Mouse (Mus musculus) embryonic facial prominence, embryonic 13.5 days (tissue): ENCODE results near the gene Xylt1. TPM values are rescaled to one million over a fixed set of nuclear protein-coding genes. Genes with fewer than 3 reads are reported as not detected.
A peak's percentile ranks its signal among the peaks of the same experiment; 100 is the strongest.

Experiments used
- ATAC-seq: fragments of 200-750 bp; cut with Nextera tagmentation; 2 replicates; pipeline ENCODE4 v1.8.0; 2017; ENCODE audit warnings: low read depth; ENCODE audit not compliant: insufficient number of reproducible peaks, insufficient read depth, low FRiP score, low TSS enrichment
- H3K27ac ChIP-seq: fragments of 300-500 bp; sonication (generic); 2 replicates; pipeline ENCODE4 v1.5.1; 2015; ENCODE audit warnings: moderate library complexity, mild to moderate bottlenecking, inconsistent platforms
- H3K27me3 ChIP-seq: fragments of 300-500 bp; sonication (generic); 2 replicates; pipeline ENCODE4 v1.6.1; 2015; ENCODE audit warnings: mild to moderate bottlenecking, inconsistent platforms
- H3K36me3 ChIP-seq: fragments of 300-500 bp; sonication (generic); 2 replicates; pipeline ENCODE4 v1.6.1; 2015; ENCODE audit warnings: mild to moderate bottlenecking, inconsistent platforms
- H3K4me1 ChIP-seq: fragments of 300-500 bp; sonication (generic); 2 replicates; pipeline ENCODE4 v1.6.1; 2015; ENCODE audit warnings: inconsistent platforms
- H3K4me2 ChIP-seq: fragments of 300-500 bp; sonication (generic); 2 replicates; pipeline ENCODE4 v1.6.1; 2015; ENCODE audit warnings: moderate library complexity, mild to moderate bottlenecking, inconsistent platforms
- H3K4me3 ChIP-seq: fragments of 300-500 bp; sonication (generic); 2 replicates; pipeline ENCODE4 v1.5.1; 2015; ENCODE audit warnings: mild to moderate bottlenecking, inconsistent platforms
- H3K9ac ChIP-seq: fragments of 300-500 bp; sonication (generic); 2 replicates; pipeline ENCODE4 v1.6.1; 2015; ENCODE audit warnings: mild to moderate bottlenecking, inconsistent platforms
- H3K9me3 ChIP-seq: fragments of 300-500 bp; sonication (generic); 2 replicates; pipeline ENCODE4 v1.6.1; 2016; ENCODE audit warnings: inconsistent platforms
- WGBS: fragments of 180-500 bp; shearing (Covaris S2); methylation state at CpG from one replicate; pipeline ENCODE4 v1.1.7; 2015; ENCODE audit warnings: mixed read lengths; 5-methylcytosine and 5-hydroxymethylcytosine counted together
- polyA plus RNA-seq: library from polyadenylated mRNA; unstranded; fragments of >200 nt; fragmentation: Nextera tagmentation; extraction: Ambion mirVana; gene quantifications from 2 replicates; pipeline ENCODE4 v1.2.1, GENCODE M21; 2015

Xylt1 gene
- polyA plus RNA-seq, 1 experiment from 2014 or later, result 2.5 TPM

GRCm38 (mm10) chr7:117470243-117470802, 89.5 kb downstream of the Xylt1 start:
- H3K27ac ChIP-seq, result no peak overlapping the region
- H3K9ac ChIP-seq, result no peak overlapping the region
- no peak for ATAC-seq
- H3K4me2 ChIP-seq, result no peak overlapping the region
- H3K4me3 ChIP-seq, result no peak overlapping the region
- H3K4me1 ChIP-seq, result peaks cover 23% of the 10 kb centered on the region
- no peaks in the 10 kb centered on the region for H3K27me3 ChIP-seq
- H3K9me3 ChIP-seq, result no peaks in the 10 kb centered on the region
- H3K36me3 ChIP-seq, result no peaks in the 10 kb centered on the region
- 62% methylated on average over 3 of the region's 3 CpGs for WGBS

- Histone ChIP-seq H3K27me3 (no peaks in the 10 kb centered on the region), H3K9me3 (no peaks in the 10 kb centered on the region), H3K4me2 (no peak overlapping the region), H3K36me3 (no peaks in the 10 kb centered on the region), H3K27ac (no peak overlapping the region), H3K4me3 (no peak overlapping the region), H3K9ac (no peak overlapping the region), H3K4me1 (peaks cover 23% of the 10 kb centered on the region)
- ATAC-seq, result no peak
- 37% methylated on average over 11 of the region's 11 CpGs for WGBS
Observed at GRCm38 (mm10) chr7:117472055-117472780, 91.4 kb downstream of the Xylt1 start.

GRCm38 (mm10) chr7:117472781-117473743, 92.3 kb downstream of the Xylt1 start:
- no peaks in the 10 kb centered on the region for H3K36me3 ChIP-seq
- no peak overlapping the region for H3K4me3 ChIP-seq
- ATAC-seq, result no peak
- no peak overlapping the region for H3K9ac ChIP-seq
- H3K9me3 ChIP-seq, result no peaks in the 10 kb centered on the region
- no peak overlapping the region for H3K4me2 ChIP-seq
- H3K4me1 ChIP-seq, result peaks cover 23% of the 10 kb centered on the region
- H3K27me3 ChIP-seq, result no peaks in the 10 kb centered on the region
- 52% methylated on average over 19 of the region's 19 CpGs for WGBS
- 0 out of 2 replicates have a peak overlapping the region, but pooled peaks have one; percentile 11 for H3K27ac ChIP-seq

GRCm38 (mm10) chr7:117474302-117474701, 93.5 kb downstream of the Xylt1 start:
- Histone ChIP-seq H3K4me1 (peaks cover 23% of the 10 kb centered on the region), H3K9me3 (no peaks in the 10 kb centered on the region), H3K4me3 (no peak overlapping the region), H3K9ac (no peak overlapping the region), H3K36me3 (no peaks in the 10 kb centered on the region), H3K4me2 (no peak overlapping the region), H3K27ac (no peak overlapping the region), H3K27me3 (no peaks in the 10 kb centered on the region)
- no peak for ATAC-seq
- 22% methylated on average over 2 of the region's 2 CpGs for WGBS

GRCm38 (mm10) chr7:117475106-117475505, 94.3 kb downstream of the Xylt1 start:
- WGBS, result 64% methylated on average over 4 of the region's 4 CpGs

GRCm38 (mm10) chr7:117478937-117479336, 98.2 kb downstream of the Xylt1 start:
- WGBS, result 23% methylated on average over 1 of the region's 1 CpGs
- no peak overlapping the region for H3K4me3 ChIP-seq
- no peak overlapping the region for H3K4me2 ChIP-seq
- H3K27me3 ChIP-seq, result no peaks in the 10 kb centered on the region
- H3K9ac ChIP-seq, result no peak overlapping the region
- H3K27ac ChIP-seq, result no peak overlapping the region
- no peaks in the 10 kb centered on the region for H3K9me3 ChIP-seq
- no peak for ATAC-seq
- no peaks in the 10 kb centered on the region for H3K36me3 ChIP-seq
- peaks cover 4% of the 10 kb centered on the region for H3K4me1 ChIP-seq

More at GRCm38 (mm10) chr7:117475106-117475505, 94.3 kb downstream of the Xylt1 start:
- no peak for ATAC-seq
- H3K36me3 ChIP-seq, result no peaks in the 10 kb centered on the region
- peaks cover 23% of the 10 kb centered on the region for H3K4me1 ChIP-seq
- H3K4me3 ChIP-seq, result no peak overlapping the region
- H3K4me2 ChIP-seq, result no peak overlapping the region
- no peaks in the 10 kb centered on the region for H3K27me3 ChIP-seq
- H3K9ac ChIP-seq, result no peak overlapping the region
- H3K9me3 ChIP-seq, result no peaks in the 10 kb centered on the region
- H3K27ac ChIP-seq, result no peak overlapping the region

GRCm38 (mm10) chr7:117480831-117481230, 100.1 kb downstream of the Xylt1 start:
- WGBS, result 76% methylated on average over 5 of the region's 5 CpGs
- no peak overlapping the region for H3K4me3 ChIP-seq
- H3K9ac ChIP-seq, result no peak overlapping the region

GRCm38 (mm10) chr7:117481404-117481803, 100.6 kb downstream of the Xylt1 start:
- H3K4me2 ChIP-seq, result no peak overlapping the region
- ATAC-seq, result no peak
- 90% methylated on average over 3 of the region's 3 CpGs for WGBS
- H3K9me3 ChIP-seq, result no peaks in the 10 kb centered on the region
- no peak overlapping the region for H3K4me3 ChIP-seq
- no peaks in the 10 kb centered on the region for H3K4me1 ChIP-seq
- H3K27me3 ChIP-seq, result no peaks in the 10 kb centered on the region
- H3K36me3 ChIP-seq, result no peaks in the 10 kb centered on the region
- no peak overlapping the region for H3K9ac ChIP-seq
- no peak overlapping the region for H3K27ac ChIP-seq

More at GRCm38 (mm10) chr7:117480831-117481230, 100.1 kb downstream of the Xylt1 start:
- ATAC-seq, result no peak
- Histone ChIP-seq H3K9me3 (no peaks in the 10 kb centered on the region), H3K27ac (no peak overlapping the region), H3K4me2 (no peak overlapping the region), H3K27me3 (no peaks in the 10 kb centered on the region), H3K4me1 (no peaks in the 10 kb centered on the region), H3K36me3 (no peaks in the 10 kb centered on the region)

- Histone ChIP-seq H3K4me3 (no peak overlapping the region), H3K36me3 (no peaks in the 10 kb centered on the region), H3K4me2 (no peak overlapping the region), H3K27ac (no peak overlapping the region), H3K4me1 (0 out of 2 replicates have a peak, but pooled peaks cover 4% of the 10 kb centered on the region), H3K27me3 (no peaks in the 10 kb centered on the region), H3K9ac (no peak overlapping the region), H3K9me3 (no peaks in the 10 kb centered on the region)
- WGBS, result 77% methylated on average over 2 of the region's 2 CpGs
- ATAC-seq, result no peak
Observed at GRCm38 (mm10) chr7:117482701-117483100, 101.9 kb downstream of the Xylt1 start.

GRCm38 (mm10) chr7:117484589-117484988, 103.8 kb downstream of the Xylt1 start:
- 68% methylated on average over 2 of the region's 2 CpGs for WGBS
- no peak for ATAC-seq
- Histone ChIP-seq H3K36me3 (no peaks in the 10 kb centered on the region), H3K4me2 (no peak overlapping the region), H3K4me1 (0 out of 2 replicates have a peak, but pooled peaks cover 4% of the 10 kb centered on the region), H3K9me3 (no peaks in the 10 kb centered on the region), H3K4me3 (no peak overlapping the region), H3K9ac (no peak overlapping the region), H3K27ac (no peak overlapping the region), H3K27me3 (no peaks in the 10 kb centered on the region)

- no peak overlapping the region for H3K9ac ChIP-seq
- no peaks in the 10 kb centered on the region for H3K36me3 ChIP-seq
- H3K27me3 ChIP-seq, result no peaks in the 10 kb centered on the region
- no peaks in the 10 kb centered on the region for H3K9me3 ChIP-seq
- no peak overlapping the region for H3K4me2 ChIP-seq
- H3K27ac ChIP-seq, result no peak overlapping the region
- WGBS, result 81% methylated on average over 7 of the region's 7 CpGs
- 0 out of 2 replicates have a peak, but pooled peaks cover 4% of the 10 kb centered on the region for H3K4me1 ChIP-seq
- ATAC-seq, result no peak
- H3K4me3 ChIP-seq, result no peak overlapping the region
Observed at GRCm38 (mm10) chr7:117484989-117485536, 104.3 kb downstream of the Xylt1 start.
